Mouse (Mus musculus) stomach, embryonic 14.5 days (tissue): ENCODE data around the gene Zgpat. TPM values are rescaled to one million over a fixed set of nuclear protein-coding genes. Genes with fewer than 3 reads are reported as not detected.

Experiments used
- ATAC-seq: fragments of 200-750 bp; cut with Nextera tagmentation; 2 replicates; pipeline ENCODE4 v1.8.0; 2017; ENCODE audit warnings: low read depth, moderate TSS enrichment; ENCODE audit not compliant: insufficient number of reproducible peaks, insufficient read depth, low FRiP score
- H3K27ac ChIP-seq: fragments of 300-500 bp; sonication (generic); 2 replicates; pipeline ENCODE4 v1.5.1; 2014; ENCODE audit warnings: mild to moderate bottlenecking, low read length, moderate library complexity, mixed read lengths
- H3K27me3 ChIP-seq: fragments of 300-500 bp; sonication (generic); 2 replicates; pipeline ENCODE4 v1.6.1; 2014; ENCODE audit warnings: low read length, control low read depth, mixed read lengths; ENCODE audit not compliant: control insufficient read depth, insufficient read depth
- H3K36me3 ChIP-seq: fragments of 300-500 bp; sonication (generic); 2 replicates; pipeline ENCODE4 v1.6.1; 2014; ENCODE audit warnings: mild to moderate bottlenecking, control low read depth, low read length, moderate library complexity, mixed read lengths; ENCODE audit not compliant: control insufficient read depth, insufficient read depth
- H3K4me1 ChIP-seq: fragments of 300-500 bp; sonication (generic); 2 replicates; pipeline ENCODE4 v1.6.1; 2014; ENCODE audit warnings: low read length, control low read depth, mixed read lengths; ENCODE audit not compliant: control insufficient read depth, insufficient read depth
- H3K4me2 ChIP-seq: fragments of 300-500 bp; sonication (generic); replicated peaks from 2 replicates; pipeline ENCODE4 v1.6.1; 2014; ENCODE audit warnings: low read depth, low read length, control low read depth
- H3K4me3 ChIP-seq: fragments of 300-500 bp; sonication (generic); 2 replicates; pipeline ENCODE4 v1.5.1; 2014; ENCODE audit warnings: low read depth, low read length, control low read depth
- H3K9ac ChIP-seq: fragments of 300-500 bp; sonication (generic); replicated peaks from 2 replicates; pipeline ENCODE4 v1.6.1; 2014; ENCODE audit warnings: low read depth, mild to moderate bottlenecking, control low read depth, low read length, moderate library complexity, mixed read lengths
- H3K9me3 ChIP-seq: fragments of 300-500 bp; sonication (generic); 2 replicates; pipeline ENCODE4 v1.6.1; 2016; ENCODE audit warnings: low read depth, low read length, control low read depth; ENCODE audit not compliant: control insufficient read depth
- WGBS: fragments of 180-500 bp; shearing (Covaris S2); extraction: QIAGEN DNeasy Blood & Tissue Kit; methylation state at CpG from one replicate; pipeline ENCODE4 v1.1.7; 2014; 5-methylcytosine and 5-hydroxymethylcytosine counted together
- polyA plus RNA-seq: library from polyadenylated mRNA; unstranded; fragments of >200 nt; fragmentation: Nextera tagmentation; extraction: Ambion mirVana; gene quantifications from 2 replicates; pipeline ENCODE4 v1.2.1, GENCODE M21; 2014

Zgpat gene
- 32.1 and 37.3 TPM in 2 replicates for polyA plus RNA-seq

DNA sequence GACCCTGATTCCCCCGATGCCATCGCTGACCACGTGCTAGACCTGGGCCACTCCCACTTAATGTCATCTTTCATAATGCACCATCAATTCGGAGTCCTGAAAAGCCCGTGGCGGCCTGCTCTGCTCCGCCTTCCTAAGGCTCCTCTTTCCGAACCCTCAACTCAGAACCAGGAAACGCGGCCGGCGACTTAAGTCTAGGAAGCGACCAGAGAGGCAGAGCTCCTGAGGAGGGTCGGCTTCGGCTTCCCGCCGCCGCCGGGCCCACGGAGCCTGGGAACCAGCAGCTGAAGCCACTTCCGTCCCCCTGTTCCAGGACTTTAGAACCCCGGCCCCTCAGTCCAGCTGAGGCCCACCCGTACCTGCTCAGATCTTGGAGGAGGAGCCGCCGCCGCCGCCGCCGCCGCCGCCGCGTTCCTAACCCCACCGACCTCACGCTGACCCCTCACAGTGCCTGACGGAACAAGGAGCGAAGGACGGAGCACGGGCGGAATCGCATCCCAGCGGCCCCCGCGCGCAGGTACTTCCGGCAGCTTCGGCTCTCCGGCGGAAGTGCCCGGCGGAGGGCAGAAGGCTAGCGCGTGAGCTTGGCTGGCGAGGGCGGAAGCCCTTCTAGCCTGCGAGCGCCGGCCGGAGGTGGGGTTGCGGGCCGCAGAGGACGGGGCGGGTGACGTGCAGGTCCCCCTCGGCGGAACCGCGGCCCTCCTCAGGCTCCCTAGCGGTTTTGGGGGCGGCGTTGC is at the start of gene Zgpat, which contains the start of gene Arfrp1:
Zgpat (plus strand) TSS at position 69 of the 737 bp plus-strand sequence.
Arfrp1 (minus strand) TSS at position 545 of the 737 bp plus-strand sequence.
- H3K27me3 ChIP-seq = no peaks in the 10 kb centered on the region
- under 1% methylated on average over 70 of the region's 71 CpGs for WGBS
- H3K4me2 ChIP-seq = peak within 1 kb of the TSS; percentile 85
- peak within 1 kb of the TSS; percentile 89 for H3K4me3 ChIP-seq
- no peaks in the 10 kb centered on the region for H3K9me3 ChIP-seq
- H3K27ac ChIP-seq = peak within 1 kb of the TSS; percentile 89
- peaks cover 14% of the 10 kb centered on the region for H3K4me1 ChIP-seq
- peaks cover 38% of the 10 kb centered on the region for H3K36me3 ChIP-seq
- peak; percentile 89 for ATAC-seq
- peak within 1 kb of the TSS; percentile 83 for H3K9ac ChIP-seq

- WGBS = 6% methylated on average over 40 of the region's 40 CpGs
- no peaks in the 10 kb centered on the region for H3K9me3 ChIP-seq
- 0 out of 2 replicates have a peak, but pooled peaks cover 4% of the 10 kb centered on the region for H3K4me1 ChIP-seq
- H3K9ac ChIP-seq = peak within 1 kb of the TSS; percentile 25
- peak within 1 kb of the TSS; percentile 61 for H3K4me2 ChIP-seq
- H3K27me3 ChIP-seq = peaks cover 4% of the 10 kb centered on the region; the same call in 1 of the 2 replicates
- peak; percentile 91 for ATAC-seq
- peaks cover 24% of the 10 kb centered on the region for H3K36me3 ChIP-seq
- peak within 1 kb of the TSS; percentile 56 for H3K27ac ChIP-seq
- peak within 1 kb of the TSS; percentile 57 for H3K4me3 ChIP-seq
Measured at GRCm38 (mm10) chr2:181319248-181320102, 45.3 kb upstream of the Zgpat start, which contains the start of gene Rtel1. Gene Rtel1, plus strand, starts transcription at chr2:181319739.

DNA sequence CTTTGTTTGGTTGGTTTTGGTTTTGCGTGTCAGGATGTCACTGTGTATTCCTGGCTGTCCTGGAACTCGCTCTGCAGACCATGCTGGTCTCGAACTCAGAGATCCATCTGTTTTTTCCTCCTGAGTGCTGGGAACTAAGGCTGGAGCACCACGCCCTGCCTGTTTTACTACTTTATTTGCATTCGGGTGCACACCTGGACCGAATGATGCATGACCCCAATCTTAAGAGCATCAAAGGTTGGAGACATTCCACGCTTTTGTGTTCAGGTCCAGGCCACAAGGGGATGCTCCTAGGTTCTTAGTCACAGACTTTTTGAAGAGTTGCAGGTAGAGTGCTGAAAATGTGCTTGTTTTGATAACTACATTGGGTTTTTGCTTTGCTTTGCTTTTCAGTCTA is 44.6 kb upstream of the Zgpat start:
- Histone ChIP-seq H3K9ac (peak overlapping the region; percentile 25), H3K4me1 (0 out of 2 replicates have a peak, but pooled peaks cover 4% of the 10 kb centered on the region), H3K27ac (peak overlapping the region; percentile 56; the same call in 1 of the 2 replicates), H3K4me3 (peak overlapping the region; percentile 57), H3K4me2 (peak overlapping the region; percentile 61), H3K27me3 (no peaks in the 10 kb centered on the region), H3K36me3 (peaks cover 30% of the 10 kb centered on the region), H3K9me3 (no peaks in the 10 kb centered on the region)
- WGBS = 14% methylated on average over 7 of the region's 7 CpGs
- peak; percentile 29; the same call in 1 of the 2 replicates for ATAC-seq

- no peak for ATAC-seq
- Histone ChIP-seq H3K36me3 (peaks cover 44% of the 10 kb centered on the region), H3K4me2 (no peak overlapping the region), H3K9me3 (no peaks in the 10 kb centered on the region), H3K4me1 (0 out of 2 replicates have a peak, but pooled peaks cover 4% of the 10 kb centered on the region), H3K9ac (no peak overlapping the region), H3K4me3 (no peak overlapping the region), H3K27ac (no peak overlapping the region), H3K27me3 (no peaks in the 10 kb centered on the region)
- 75% methylated on average over 5 of the region's 5 CpGs for WGBS
Measured at GRCm38 (mm10) chr2:181322136-181322535, 42.6 kb upstream of the Zgpat start.

GRCm38 (mm10) chr2:181326098-181326497 is 38.6 kb upstream of the Zgpat start:
- H3K4me2 ChIP-seq = no peak overlapping the region
- H3K36me3 ChIP-seq = peaks cover 79% of the 10 kb centered on the region
- no peak overlapping the region for H3K4me3 ChIP-seq
- H3K27ac ChIP-seq = no peak overlapping the region
- no peaks in the 10 kb centered on the region for H3K27me3 ChIP-seq
- ATAC-seq = no peak
- no peak overlapping the region for H3K9ac ChIP-seq
- no peaks in the 10 kb centered on the region for H3K9me3 ChIP-seq
- WGBS = 96% methylated on average over 2 of the region's 2 CpGs
- H3K4me1 ChIP-seq = no peaks in the 10 kb centered on the region

DNA sequence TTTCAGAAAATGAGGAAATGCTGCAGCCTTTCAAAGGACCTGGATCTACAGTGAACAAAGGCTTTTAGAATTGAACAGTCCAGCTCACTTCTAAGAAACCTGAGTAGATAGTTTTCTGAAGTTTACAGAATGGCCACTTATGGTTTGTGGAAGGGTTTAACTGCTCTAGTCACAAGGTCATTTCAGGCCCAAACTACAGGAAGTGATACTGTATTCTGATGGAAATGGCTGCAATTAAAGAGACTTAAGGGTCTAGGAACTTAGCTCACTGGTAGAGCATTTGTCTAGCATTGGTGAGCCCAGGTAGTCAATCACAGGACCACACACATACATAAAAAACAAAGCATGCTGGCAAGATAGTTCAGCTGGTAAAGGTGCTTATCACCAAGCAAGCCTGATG is 32.2 kb upstream of the Zgpat start:
- H3K27me3 ChIP-seq = no peaks in the 10 kb centered on the region
- peaks cover 58% of the 10 kb centered on the region for H3K36me3 ChIP-seq
- no peak overlapping the region for H3K9ac ChIP-seq
- no peak overlapping the region for H3K4me3 ChIP-seq
- no peaks in the 10 kb centered on the region for H3K9me3 ChIP-seq
- no peak overlapping the region for H3K27ac ChIP-seq
- H3K4me1 ChIP-seq = no peaks in the 10 kb centered on the region
- no peak overlapping the region for H3K4me2 ChIP-seq
- ATAC-seq = no peak

DNA sequence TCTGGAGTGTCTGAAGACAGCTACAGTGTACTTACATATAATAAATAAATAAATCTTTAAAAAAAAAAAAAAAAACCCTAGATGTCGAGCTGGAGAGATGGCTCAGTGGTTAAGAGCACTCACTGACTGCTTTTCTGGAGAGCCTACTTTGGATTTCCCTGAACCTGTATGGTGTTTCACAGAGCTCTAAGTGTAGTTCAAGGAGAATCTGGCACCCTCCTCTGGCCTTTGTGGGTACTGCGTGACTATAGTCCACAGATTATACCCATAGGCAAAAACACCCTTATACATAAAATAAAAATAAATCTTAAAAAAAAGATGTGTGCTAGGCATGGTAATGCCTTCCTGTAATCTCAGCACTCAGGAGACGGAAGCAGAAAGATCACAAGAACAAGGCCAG is 30.7 kb upstream of the Zgpat start:
- H3K27me3 ChIP-seq = no peaks in the 10 kb centered on the region
- ATAC-seq = no peak
- 68% methylated on average over 3 of the region's 3 CpGs for WGBS
- no peak overlapping the region for H3K27ac ChIP-seq
- no peaks in the 10 kb centered on the region for H3K4me1 ChIP-seq
- H3K4me3 ChIP-seq = no peak overlapping the region
- no peaks in the 10 kb centered on the region for H3K9me3 ChIP-seq
- H3K4me2 ChIP-seq = no peak overlapping the region
- no peak overlapping the region for H3K9ac ChIP-seq
- H3K36me3 ChIP-seq = peaks cover 50% of the 10 kb centered on the region

DNA sequence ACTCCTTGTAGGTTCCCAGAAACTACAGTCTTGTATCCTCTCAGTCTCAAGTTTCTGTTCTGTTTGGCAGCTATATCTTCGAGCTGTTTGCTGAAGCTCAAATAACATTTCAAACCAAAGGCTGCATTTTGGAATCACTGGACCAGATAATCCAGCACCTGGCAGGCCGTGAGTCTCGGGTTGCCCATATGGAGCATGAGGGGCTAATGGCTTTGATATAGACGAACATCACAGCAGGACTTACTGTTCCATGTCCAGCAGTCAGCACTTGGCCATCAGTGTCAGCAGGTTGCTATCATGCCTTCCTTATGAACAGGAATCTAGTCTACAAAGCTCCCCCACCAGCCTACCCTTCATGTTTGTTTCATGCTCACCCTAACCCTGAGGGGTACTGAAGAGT is 24.3 kb upstream of the Zgpat start:
- ATAC-seq = no peak
- H3K9ac ChIP-seq = no peak overlapping the region
- H3K4me3 ChIP-seq = no peak overlapping the region
- no peaks in the 10 kb centered on the region for H3K9me3 ChIP-seq
- H3K4me2 ChIP-seq = no peak overlapping the region
- H3K27ac ChIP-seq = no peak overlapping the region
- no peaks in the 10 kb centered on the region for H3K4me1 ChIP-seq
- 88% methylated on average over 4 of the region's 4 CpGs for WGBS
- H3K27me3 ChIP-seq = no peaks in the 10 kb centered on the region
- H3K36me3 ChIP-seq = peaks cover 51% of the 10 kb centered on the region
